Mouse (Mus musculus): ENCODE data around the gene Ccdc8. TPM values are rescaled to one million over a fixed set of nuclear protein-coding genes. Genes with fewer than 3 reads are reported as not detected.

Ccdc8 gene
- total and polyA plus RNA-seq, 2 experiments from 2014 or later, result 2.0 to 5.2 TPM

GRCm38 (mm10) chr7:16976298-16976697, 16.2 kb upstream of the Ccdc8 start:
- TF ChIP-seq CTCF (IDR thresholded peaks at IDR 0.05; ENCODE audit: low read depth), result no peak
- peaks cover 4% of the 10 kb centered on the region for H3K4me1 ChIP-seq (ENCODE audit: insufficient read depth)
- DNase-seq, result no peak
- 63% methylated on average over 8 of the region's 8 CpGs for WGBS
- no peak overlapping the region for H3K9ac ChIP-seq
- H3K27ac ChIP-seq (ENCODE audit: low read depth, low read length), result no peak overlapping the region
- H3K4me2 ChIP-seq (ENCODE audit: low read depth), result no peak overlapping the region
- ATAC-seq, result no peak
- H3K27me3 ChIP-seq (ENCODE audit: insufficient read depth, low read length), result no peaks in the 10 kb centered on the region
- no peaks in the 10 kb centered on the region for H3K9me3 ChIP-seq (ENCODE audit: low read length)
- H3K36me3 ChIP-seq (ENCODE audit: insufficient read depth), result no peaks in the 10 kb centered on the region
- no peak overlapping the region for H3K4me3 ChIP-seq (ENCODE audit: low read depth, low read length)

GRCm38 (mm10) chr7:16978173-16978572, 14.3 kb upstream of the Ccdc8 start:
- ATAC-seq (no peak), DNase-seq (no peak)
- H3K9me3 ChIP-seq (ENCODE audit: low read length), result no peaks in the 10 kb centered on the region
- H3K4me3 ChIP-seq (ENCODE audit: low read depth, low read length), result no peak overlapping the region
- TF ChIP-seq CTCF (IDR thresholded peaks at IDR 0.05; ENCODE audit: low read depth), result no peak
- no peaks in the 10 kb centered on the region for H3K36me3 ChIP-seq (ENCODE audit: insufficient read depth)
- H3K4me1 ChIP-seq (ENCODE audit: insufficient read depth), result peaks cover 16% of the 10 kb centered on the region
- H3K4me2 ChIP-seq (ENCODE audit: low read depth), result no peak overlapping the region
- H3K9ac ChIP-seq, result no peak overlapping the region
- H3K27me3 ChIP-seq (ENCODE audit: insufficient read depth, low read length), result no peaks in the 10 kb centered on the region
- H3K27ac ChIP-seq (ENCODE audit: low read depth, low read length), result no peak overlapping the region
- 78% methylated on average over 6 of the region's 6 CpGs for WGBS

DNA sequence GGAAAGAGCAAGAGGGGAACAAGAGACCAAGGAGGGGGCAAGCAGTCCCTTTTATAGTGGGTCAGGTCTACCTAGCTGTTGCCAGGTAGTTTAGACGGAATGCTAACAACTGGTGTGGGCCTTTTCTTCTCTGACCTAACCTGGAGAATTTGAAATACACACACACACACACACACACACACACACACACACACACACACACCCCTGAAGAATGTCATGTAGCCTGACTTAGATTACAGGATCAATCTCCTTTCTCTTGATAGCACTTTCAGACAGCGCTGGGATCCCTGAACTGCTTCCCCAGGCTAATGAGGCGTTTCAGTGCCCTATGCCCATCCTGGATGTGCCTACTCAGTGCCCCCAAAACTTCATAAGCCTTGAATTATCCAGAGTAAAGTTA, 13.9 kb upstream of the Ccdc8 start:
- no peaks in the 10 kb centered on the region for H3K9me3 ChIP-seq (ENCODE audit: low read length)
- H3K9ac ChIP-seq, result no peak overlapping the region
- H3K4me2 ChIP-seq (ENCODE audit: low read depth), result no peak overlapping the region
- no peaks in the 10 kb centered on the region for H3K36me3 ChIP-seq (ENCODE audit: insufficient read depth)
- ATAC-seq (no peak), DNase-seq (no peak)
- H3K4me3 ChIP-seq (ENCODE audit: low read depth, low read length), result no peak overlapping the region
- H3K27ac ChIP-seq (ENCODE audit: low read depth, low read length), result no peak overlapping the region
- 88% methylated on average over 3 of the region's 3 CpGs for WGBS
- TF ChIP-seq CTCF (IDR thresholded peaks at IDR 0.05; ENCODE audit: low read depth), result no peak
- H3K4me1 ChIP-seq (ENCODE audit: insufficient read depth), result peaks cover 20% of the 10 kb centered on the region
- H3K27me3 ChIP-seq (ENCODE audit: insufficient read depth, low read length), result no peaks in the 10 kb centered on the region

DNA sequence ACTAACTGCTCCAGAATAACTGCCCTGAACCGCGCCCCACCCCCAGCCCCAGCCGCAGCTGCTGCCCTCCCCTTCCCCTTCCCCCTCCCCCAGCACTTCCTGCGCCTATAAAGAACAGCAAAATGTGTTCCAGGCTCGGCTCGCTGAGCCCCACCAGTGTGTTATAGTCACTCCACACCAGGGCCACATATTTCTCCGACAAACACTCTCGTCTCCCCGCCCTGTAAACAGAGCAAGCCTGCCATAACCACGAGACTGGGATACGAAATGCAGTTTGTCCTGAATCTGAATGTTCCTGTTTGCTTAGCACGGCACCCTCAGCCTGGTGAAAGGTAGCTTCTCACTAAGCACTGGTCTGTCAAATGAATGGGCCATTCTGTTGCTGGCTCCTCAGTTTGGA, 12.2 kb upstream of the Ccdc8 start:
- no peaks in the 10 kb centered on the region for H3K27me3 ChIP-seq (ENCODE audit: insufficient read depth, low read length)
- peak overlapping the region; percentile 60 for H3K27ac ChIP-seq (ENCODE audit: low read depth, low read length)
- 7% methylated on average over 12 of the region's 12 CpGs for WGBS
- H3K9ac ChIP-seq, result 0 out of 2 replicates have a peak overlapping the region, but pooled peaks have one; percentile 7
- peak; percentile 21; the same call in 1 of the 2 replicates for ATAC-seq
- H3K36me3 ChIP-seq (ENCODE audit: insufficient read depth), result no peaks in the 10 kb centered on the region
- peak; percentile 48 for DNase-seq
- TF ChIP-seq CTCF (IDR thresholded peaks at IDR 0.05; ENCODE audit: low read depth), result no peak
- no peaks in the 10 kb centered on the region for H3K9me3 ChIP-seq (ENCODE audit: low read length)
- H3K4me3 ChIP-seq (ENCODE audit: low read depth, low read length), result no peak overlapping the region
- peaks cover 24% of the 10 kb centered on the region for H3K4me1 ChIP-seq (ENCODE audit: insufficient read depth)
- H3K4me2 ChIP-seq (ENCODE audit: low read depth), result peak overlapping the region; percentile 35; the same call in 1 of the 2 replicates

DNA sequence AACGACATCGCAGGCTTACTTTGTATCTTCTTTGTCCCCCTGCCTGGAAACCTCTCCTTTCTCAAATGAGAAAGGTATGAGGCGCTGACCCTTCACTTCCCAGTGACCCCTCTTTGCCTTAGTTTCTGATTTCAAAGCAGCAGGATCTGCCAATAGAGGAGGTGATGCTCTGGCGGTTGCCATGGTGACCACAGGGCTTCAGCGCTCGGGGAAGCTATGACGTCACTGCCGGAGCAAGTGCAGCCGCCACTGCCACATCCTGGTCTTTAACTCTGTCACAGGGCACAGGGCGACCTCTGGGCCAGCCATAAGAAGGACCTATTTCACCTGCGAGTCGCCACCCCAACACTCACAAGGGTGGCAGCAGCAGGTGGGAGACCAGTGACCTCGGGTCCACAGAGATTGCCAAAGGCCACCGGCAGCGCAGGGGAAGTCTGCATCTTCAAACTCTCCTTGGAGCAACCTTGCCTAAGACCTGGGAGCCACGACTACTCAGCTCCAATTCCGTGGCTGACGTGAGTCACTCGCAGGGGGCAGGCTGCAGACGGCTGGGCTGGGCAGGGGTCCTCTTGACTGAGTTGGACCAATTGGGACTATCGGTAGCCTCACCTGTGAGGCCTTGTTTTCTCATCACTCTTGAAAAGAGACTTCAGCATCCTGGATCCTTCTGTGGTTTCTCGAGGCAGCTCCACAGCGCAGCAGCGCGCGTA, 9.5 kb upstream of the Ccdc8 start, which contains the start of gene Gm42372:
Gm42372 (plus strand) TSS at position 228 of the 710 bp plus-strand sequence.
- H3K9me3 ChIP-seq (ENCODE audit: low read length), result no peaks in the 10 kb centered on the region
- H3K4me2 ChIP-seq (ENCODE audit: low read depth), result peak within 1 kb of the TSS; percentile 75
- H3K27me3 ChIP-seq (ENCODE audit: insufficient read depth, low read length), result no peaks in the 10 kb centered on the region
- peak; percentile 92 for ATAC-seq
- peaks cover 31% of the 10 kb centered on the region for H3K4me1 ChIP-seq (ENCODE audit: insufficient read depth)
- H3K36me3 ChIP-seq (ENCODE audit: insufficient read depth), result no peaks in the 10 kb centered on the region
- TF ChIP-seq CTCF (IDR thresholded peaks at IDR 0.05; ENCODE audit: low read depth), result no peak
- peak within 1 kb of the TSS; percentile 70 for H3K27ac ChIP-seq (ENCODE audit: low read depth, low read length)
- peak within 1 kb of the TSS; percentile 38 for H3K4me3 ChIP-seq (ENCODE audit: low read depth, low read length)
- 18% methylated on average over 26 of the region's 26 CpGs for WGBS
- peak; percentile 94 for DNase-seq
- peak within 1 kb of the TSS; percentile 56 for H3K9ac ChIP-seq

- WGBS, result 20% methylated on average over 7 of the region's 7 CpGs
- H3K9ac ChIP-seq, result no peak overlapping the region
- no peaks in the 10 kb centered on the region for H3K27me3 ChIP-seq (ENCODE audit: insufficient read depth, low read length)
- H3K4me3 ChIP-seq (ENCODE audit: low read depth, low read length), result no peak overlapping the region
- peaks cover 27% of the 10 kb centered on the region for H3K4me1 ChIP-seq (ENCODE audit: insufficient read depth)
- H3K9me3 ChIP-seq (ENCODE audit: low read length), result no peaks in the 10 kb centered on the region
- TF ChIP-seq CTCF (IDR thresholded peaks at IDR 0.05; ENCODE audit: low read depth), result no peak
- no peaks in the 10 kb centered on the region for H3K36me3 ChIP-seq (ENCODE audit: insufficient read depth)
- peak overlapping the region; percentile 42 for H3K27ac ChIP-seq (ENCODE audit: low read depth, low read length)
- no peak for ATAC-seq
- H3K4me2 ChIP-seq (ENCODE audit: low read depth), result no peak overlapping the region
- DNase-seq, result no peak
Measured at GRCm38 (mm10) chr7:16987541-16988149, 4.9 kb upstream of the Ccdc8 start.

DNA sequence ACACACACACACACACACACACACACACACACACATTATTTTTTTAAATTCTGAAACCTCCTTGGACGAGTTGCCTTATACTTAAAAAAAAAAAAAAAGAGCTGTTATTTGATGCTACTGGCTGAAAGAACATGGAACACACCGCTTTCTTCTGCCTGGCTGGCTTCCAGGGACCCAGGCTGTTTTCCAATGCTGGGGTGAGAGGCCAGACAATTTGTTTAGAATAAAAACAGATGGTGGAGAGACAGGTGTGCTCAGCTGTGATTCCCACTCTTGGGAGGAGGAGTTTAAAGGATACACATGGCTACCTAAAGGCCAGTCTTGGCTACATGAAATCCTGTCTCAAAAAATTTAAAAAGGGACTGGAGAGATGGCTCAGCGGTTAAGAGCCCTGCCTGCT, 4.1 kb upstream of the Ccdc8 start:
- H3K27me3 ChIP-seq (ENCODE audit: insufficient read depth, low read length), result no peaks in the 10 kb centered on the region
- no peaks in the 10 kb centered on the region for H3K9me3 ChIP-seq (ENCODE audit: low read length)
- no peaks in the 10 kb centered on the region for H3K36me3 ChIP-seq (ENCODE audit: insufficient read depth)
- TF ChIP-seq CTCF (IDR thresholded peaks at IDR 0.05; ENCODE audit: low read depth), result no peak
- H3K4me3 ChIP-seq (ENCODE audit: low read depth, low read length), result no peak overlapping the region
- DNase-seq, result no peak
- no peak overlapping the region for H3K9ac ChIP-seq
- WGBS, result 22% methylated on average over 3 of the region's 3 CpGs
- no peak for ATAC-seq
- H3K27ac ChIP-seq (ENCODE audit: low read depth, low read length), result 0 out of 2 replicates have a peak overlapping the region, but pooled peaks have one; percentile 42
- H3K4me2 ChIP-seq (ENCODE audit: low read depth), result no peak overlapping the region
- H3K4me1 ChIP-seq (ENCODE audit: insufficient read depth), result peaks cover 22% of the 10 kb centered on the region
